Mouse (Mus musculus) lung, embryonic 16.5 days (tissue): ENCODE results near the gene Anapc7. TPM values are rescaled to one million over a fixed set of nuclear protein-coding genes. Genes with fewer than 3 reads are reported as not detected.

Experiments used
- ATAC-seq: fragments of 200-750 bp; cut with Nextera tagmentation; 2 replicates; pipeline ENCODE4 v1.8.0; 2017; ENCODE audit warnings: low read depth, mild to moderate bottlenecking, moderate library complexity
- H3K27ac ChIP-seq: fragments of 300-500 bp; sonication (generic); 2 replicates; pipeline ENCODE4 v1.5.1; 2014; ENCODE audit warnings: mild to moderate bottlenecking, control low read depth, low read length
- H3K27me3 ChIP-seq: fragments of 300-500 bp; sonication (generic); 2 replicates; pipeline ENCODE4 v1.6.1; 2014; ENCODE audit warnings: low read depth, low read length, mixed read lengths; ENCODE audit not compliant: control insufficient read depth, insufficient read depth
- H3K36me3 ChIP-seq: fragments of 300-500 bp; sonication (generic); 2 replicates; pipeline ENCODE4 v1.6.1; 2014; ENCODE audit warnings: low read length; ENCODE audit not compliant: control insufficient read depth, insufficient read depth
- H3K4me1 ChIP-seq: fragments of 300-500 bp; sonication (generic); replicated peaks from 2 replicates; pipeline ENCODE4 v1.6.1; 2014; ENCODE audit warnings: low read length, mixed read lengths; ENCODE audit not compliant: control insufficient read depth, insufficient read depth
- H3K4me2 ChIP-seq: fragments of 300-500 bp; sonication (generic); 2 replicates; pipeline ENCODE4 v1.6.1; 2014; ENCODE audit warnings: low read depth, low read length, control low read depth
- H3K4me3 ChIP-seq: fragments of 300-500 bp; sonication (generic); 2 replicates; pipeline ENCODE4 v1.5.1; 2014; ENCODE audit warnings: mild to moderate bottlenecking, low read length, control low read depth
- H3K9ac ChIP-seq: fragments of 300-500 bp; sonication (generic); 2 replicates; pipeline ENCODE4 v1.6.1; 2014; ENCODE audit warnings: low read length, control low read depth
- H3K9me3 ChIP-seq: fragments of 300-500 bp; sonication (generic); 2 replicates; pipeline ENCODE4 v1.6.1; 2016; ENCODE audit warnings: low read length; ENCODE audit not compliant: control insufficient read depth
- WGBS: fragments of 180-500 bp; shearing (Covaris S2); extraction: QIAGEN DNeasy Blood & Tissue Kit; methylation state at CpG from one replicate; pipeline ENCODE4 v1.1.7; 2014; 5-methylcytosine and 5-hydroxymethylcytosine counted together
- polyA plus RNA-seq: library from polyadenylated mRNA; unstranded; fragments of >200 nt; fragmentation: Nextera tagmentation; extraction: Ambion mirVana; gene quantifications from 2 replicates; pipeline ENCODE4 v1.2.1, GENCODE M21; 2015

The Anapc7 gene
- polyA plus RNA-seq, 1 experiment from 2014 or later: 44.0 TPM

DNA sequence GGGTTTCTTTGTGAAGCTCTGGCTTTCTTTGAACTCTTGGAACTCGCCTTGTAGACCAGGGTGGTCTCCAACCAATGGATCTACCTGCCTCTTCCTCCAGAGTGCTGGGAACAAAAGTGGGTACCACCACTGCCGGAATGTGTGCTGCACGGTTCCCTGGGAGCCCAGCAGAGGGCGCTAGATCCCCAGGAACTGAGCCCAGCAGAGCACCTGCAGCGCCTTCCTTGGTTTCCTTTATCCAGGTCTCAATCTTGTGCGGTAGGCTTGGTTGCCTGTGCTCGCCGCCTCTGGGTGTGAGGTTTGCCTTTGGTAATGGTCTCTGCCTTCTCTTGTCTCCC, 20.2 kb upstream of the Anapc7 start:
- Histone ChIP-seq H3K9ac (no peak overlapping the region), H3K27me3 (no peaks in the 10 kb centered on the region), H3K4me1 (peaks cover 8% of the 10 kb centered on the region; the same call in 1 of the 2 replicates), H3K9me3 (no peaks in the 10 kb centered on the region), H3K4me2 (no peak overlapping the region), H3K36me3 (peaks cover 38% of the 10 kb centered on the region), H3K4me3 (no peak overlapping the region), H3K27ac (no peak overlapping the region)
- ATAC-seq: no peak
- 25% methylated on average over 8 of the region's 8 CpGs for WGBS

GRCm38 (mm10) chr5:122402160-122402559, 19.3 kb upstream of the Anapc7 start:
- 0 out of 2 replicates have a peak, but pooled peaks cover 3% of the 10 kb centered on the region for H3K9me3 ChIP-seq
- WGBS: 78% methylated on average over 13 of the region's 13 CpGs
- peaks cover 8% of the 10 kb centered on the region; the same call in 1 of the 2 replicates for H3K4me1 ChIP-seq
- peaks cover 46% of the 10 kb centered on the region for H3K36me3 ChIP-seq
- H3K4me3 ChIP-seq: no peak overlapping the region
- H3K9ac ChIP-seq: no peak overlapping the region
- ATAC-seq: no peak
- no peak overlapping the region for H3K27ac ChIP-seq
- no peak overlapping the region for H3K4me2 ChIP-seq
- no peaks in the 10 kb centered on the region for H3K27me3 ChIP-seq

DNA sequence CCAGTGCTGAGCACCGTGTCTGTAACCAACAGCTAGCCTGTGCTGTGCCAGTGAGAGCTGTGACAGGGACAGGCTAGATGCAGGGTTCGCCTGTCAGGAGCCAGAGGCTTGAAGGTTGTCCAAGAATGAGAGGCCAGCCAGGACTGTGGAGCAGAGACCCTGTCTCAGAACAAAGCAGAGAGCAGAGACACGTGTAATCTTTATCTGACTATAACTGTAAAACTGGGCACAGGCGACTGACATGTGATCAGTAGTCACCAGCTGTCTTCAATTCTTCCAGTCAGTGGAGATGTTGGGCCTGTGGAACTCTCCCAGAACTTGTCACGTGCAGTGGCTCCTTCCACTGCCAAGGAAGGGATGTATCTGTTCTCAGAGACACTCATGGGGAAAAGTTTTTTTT, 18.7 kb upstream of the Anapc7 start:
- Histone ChIP-seq H3K27me3 (no peaks in the 10 kb centered on the region), H3K4me3 (no peak overlapping the region), H3K27ac (no peak overlapping the region), H3K9me3 (0 out of 2 replicates have a peak, but pooled peaks cover 3% of the 10 kb centered on the region), H3K4me2 (no peak overlapping the region), H3K9ac (no peak overlapping the region), H3K4me1 (peaks cover 8% of the 10 kb centered on the region; the same call in 1 of the 2 replicates), H3K36me3 (peaks cover 51% of the 10 kb centered on the region)
- 69% methylated on average over 5 of the region's 5 CpGs for WGBS
- ATAC-seq: peak; percentile 80

DNA sequence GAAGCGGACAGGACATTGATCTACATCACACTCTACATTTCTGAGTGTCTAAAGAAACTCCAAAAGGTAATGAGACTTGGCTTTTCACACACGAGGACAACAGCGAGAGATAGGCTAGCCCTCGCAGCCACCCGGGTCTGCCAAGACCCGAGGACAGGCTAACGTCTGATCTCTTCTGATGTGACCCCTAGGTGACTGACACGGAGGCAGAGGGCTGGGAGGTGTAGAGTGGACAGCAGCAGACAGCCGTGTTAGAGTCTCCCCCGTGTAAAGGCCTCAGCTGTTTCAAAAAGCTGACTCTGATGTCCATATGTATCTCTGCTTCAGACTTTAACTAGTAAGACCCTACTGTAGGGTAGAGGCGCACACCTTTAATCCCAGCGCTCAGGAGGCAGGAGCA, 18.1 kb upstream of the Anapc7 start:
- WGBS: 83% methylated on average over 12 of the region's 12 CpGs
- H3K9me3 ChIP-seq: 0 out of 2 replicates have a peak, but pooled peaks cover 3% of the 10 kb centered on the region
- H3K36me3 ChIP-seq: peaks cover 50% of the 10 kb centered on the region
- H3K4me2 ChIP-seq: no peak overlapping the region
- H3K4me1 ChIP-seq: peaks cover 8% of the 10 kb centered on the region; the same call in 1 of the 2 replicates
- no peak for ATAC-seq
- H3K9ac ChIP-seq: no peak overlapping the region
- no peak overlapping the region for H3K4me3 ChIP-seq
- H3K27ac ChIP-seq: no peak overlapping the region
- H3K27me3 ChIP-seq: no peaks in the 10 kb centered on the region

GRCm38 (mm10) chr5:122405537-122405936, 16.0 kb upstream of the Anapc7 start:
- H3K4me2 ChIP-seq: no peak overlapping the region
- H3K9me3 ChIP-seq: peaks cover 5% of the 10 kb centered on the region; the same call in 1 of the 2 replicates
- peaks cover 5% of the 10 kb centered on the region; the same call in 1 of the 2 replicates for H3K4me1 ChIP-seq
- no peak overlapping the region for H3K9ac ChIP-seq
- no peak overlapping the region for H3K4me3 ChIP-seq
- H3K27ac ChIP-seq: no peak overlapping the region
- no peaks in the 10 kb centered on the region for H3K27me3 ChIP-seq
- no peak for ATAC-seq
- peaks cover 51% of the 10 kb centered on the region for H3K36me3 ChIP-seq
- WGBS: 93% methylated on average over 10 of the region's 10 CpGs

- Histone ChIP-seq H3K4me2 (no peak overlapping the region), H3K4me3 (no peak overlapping the region), H3K4me1 (0 out of 2 replicates have a peak, but pooled peaks cover 3% of the 10 kb centered on the region), H3K36me3 (peaks cover 27% of the 10 kb centered on the region), H3K9me3 (peaks cover 5% of the 10 kb centered on the region; the same call in 1 of the 2 replicates), H3K27ac (no peak overlapping the region), H3K9ac (no peak overlapping the region), H3K27me3 (no peaks in the 10 kb centered on the region)
- no peak for ATAC-seq
- 79% methylated on average over 19 of the region's 19 CpGs for WGBS
Observed at GRCm38 (mm10) chr5:122409692-122410645, 11.5 kb upstream of the Anapc7 start.

GRCm38 (mm10) chr5:122411892-122412291, 9.6 kb upstream of the Anapc7 start:
- Histone ChIP-seq H3K4me1 (0 out of 2 replicates have a peak, but pooled peaks cover 3% of the 10 kb centered on the region), H3K9me3 (peaks cover 2% of the 10 kb centered on the region; the same call in 1 of the 2 replicates), H3K27ac (no peak overlapping the region), H3K27me3 (no peaks in the 10 kb centered on the region), H3K9ac (no peak overlapping the region), H3K4me2 (no peak overlapping the region), H3K4me3 (no peak overlapping the region), H3K36me3 (peaks cover 10% of the 10 kb centered on the region)
- ATAC-seq: no peak
- WGBS: 61% methylated on average over 5 of the region's 5 CpGs

DNA sequence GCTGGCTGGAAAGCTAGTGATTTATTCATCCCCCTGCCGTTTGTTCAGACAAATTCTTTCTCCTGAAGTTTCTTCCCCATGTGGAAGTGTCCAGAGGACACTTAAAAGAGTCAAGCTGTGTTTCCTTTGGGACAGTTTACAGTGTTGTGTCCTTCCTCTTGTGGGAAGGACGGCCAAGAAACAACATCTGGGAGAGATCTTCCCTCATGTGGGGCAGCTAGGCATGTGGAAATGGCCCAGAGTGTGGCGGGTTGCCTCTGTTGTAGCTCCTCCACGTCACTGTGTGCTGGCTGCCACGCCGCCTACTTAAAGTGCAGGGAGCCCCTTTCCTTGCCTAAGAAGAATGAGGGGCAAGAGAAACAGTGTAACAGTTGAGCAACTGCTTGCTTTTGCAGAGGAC, 8.7 kb upstream of the Anapc7 start:
- Histone ChIP-seq H3K36me3 (peaks cover 3% of the 10 kb centered on the region; the same call in 1 of the 2 replicates), H3K27me3 (no peaks in the 10 kb centered on the region), H3K9me3 (peaks cover 2% of the 10 kb centered on the region; the same call in 1 of the 2 replicates), H3K4me3 (no peak overlapping the region), H3K4me2 (no peak overlapping the region), H3K27ac (no peak overlapping the region), H3K9ac (no peak overlapping the region), H3K4me1 (0 out of 2 replicates have a peak, but pooled peaks cover 3% of the 10 kb centered on the region)
- 37% methylated on average over 6 of the region's 6 CpGs for WGBS
- ATAC-seq: peak; percentile 94

DNA sequence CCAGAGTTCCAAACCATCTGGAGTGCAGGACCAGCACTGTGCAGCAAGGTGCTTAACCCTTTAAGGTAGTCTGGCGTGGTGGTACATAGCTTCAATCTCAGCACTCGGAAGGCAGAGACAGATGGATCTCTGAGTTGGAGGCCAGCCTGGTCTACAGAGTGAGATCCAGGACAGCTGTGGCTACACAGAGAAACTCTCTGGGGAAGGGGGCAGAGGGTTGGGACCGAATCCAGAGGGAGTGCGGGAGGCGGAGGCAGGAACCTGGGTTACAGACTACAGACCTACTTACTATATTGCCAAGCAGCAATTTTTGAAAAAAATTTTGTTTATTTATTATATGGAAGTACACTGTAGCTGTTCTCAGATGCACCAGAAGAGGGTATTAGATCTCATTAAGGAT, 7.1 kb upstream of the Anapc7 start:
- no peak overlapping the region for H3K4me3 ChIP-seq
- H3K4me2 ChIP-seq: no peak overlapping the region
- no peak overlapping the region for H3K9ac ChIP-seq
- no peak overlapping the region for H3K27ac ChIP-seq
- peaks cover 2% of the 10 kb centered on the region; the same call in 1 of the 2 replicates for H3K9me3 ChIP-seq
- H3K27me3 ChIP-seq: no peaks in the 10 kb centered on the region
- no peak for ATAC-seq
- peaks cover 3% of the 10 kb centered on the region; the same call in 1 of the 2 replicates for H3K36me3 ChIP-seq
- 0 out of 2 replicates have a peak, but pooled peaks cover 3% of the 10 kb centered on the region for H3K4me1 ChIP-seq
- WGBS: 84% methylated on average over 5 of the region's 5 CpGs
